Mouse (Mus musculus): ENCODE results near the gene Ndufaf8. TPM values are rescaled to one million over a fixed set of nuclear protein-coding genes. Genes with fewer than 3 reads are reported as not detected.

Ndufaf8 gene
- polyA plus RNA-seq, 1 experiment from 2014 or later = 51.4 TPM

- H3K4me1 ChIP-seq = no peaks in the 10 kb centered on the region
- H3K27me3 ChIP-seq (replicated peaks) = no peaks in the 10 kb centered on the region
- H3K4me2 ChIP-seq = no peak overlapping the region
- no peaks in the 10 kb centered on the region for H3K9me3 ChIP-seq
- H3K4me3 ChIP-seq = no peak overlapping the region
- H3K36me3 ChIP-seq (replicated peaks) = peaks cover 39% of the 10 kb centered on the region; the same call in 1 of the 2 replicates
- ATAC-seq (replicated peaks) = no peak
- WGBS = 57% methylated on average over 17 of the region's 17 CpGs
- no peak overlapping the region for H3K9ac ChIP-seq
- H3K27ac ChIP-seq = no peak overlapping the region
Observed at GRCm38 (mm10) chr11:120067834-120068233, 30.9 kb upstream of the Ndufaf8 start.

- H3K4me1 ChIP-seq = no peaks in the 10 kb centered on the region
- no peak overlapping the region for H3K4me3 ChIP-seq
- WGBS = 50% methylated on average over 11 of the region's 11 CpGs
- H3K4me2 ChIP-seq = no peak overlapping the region
- H3K9me3 ChIP-seq = no peaks in the 10 kb centered on the region
- no peak overlapping the region for H3K9ac ChIP-seq
- H3K27me3 ChIP-seq (replicated peaks) = no peaks in the 10 kb centered on the region
- H3K36me3 ChIP-seq (replicated peaks) = peaks cover 39% of the 10 kb centered on the region; the same call in 1 of the 2 replicates
- no peak overlapping the region for H3K27ac ChIP-seq
- no peak for ATAC-seq (replicated peaks)
Observed at GRCm38 (mm10) chr11:120069261-120069660, 29.5 kb upstream of the Ndufaf8 start.

- Histone ChIP-seq H3K36me3 (replicated peaks) (peaks cover 37% of the 10 kb centered on the region), H3K9me3 (no peaks in the 10 kb centered on the region), H3K4me3 (no peak overlapping the region), H3K27me3 (replicated peaks) (no peaks in the 10 kb centered on the region), H3K27ac (no peak overlapping the region), H3K9ac (no peak overlapping the region), H3K4me2 (no peak overlapping the region), H3K4me1 (no peaks in the 10 kb centered on the region)
- WGBS = 90% methylated on average over 27 of the region's 27 CpGs
- ATAC-seq (replicated peaks) = no peak
Observed at GRCm38 (mm10) chr11:120070286-120070930, 28.3 kb upstream of the Ndufaf8 start.

DNA sequence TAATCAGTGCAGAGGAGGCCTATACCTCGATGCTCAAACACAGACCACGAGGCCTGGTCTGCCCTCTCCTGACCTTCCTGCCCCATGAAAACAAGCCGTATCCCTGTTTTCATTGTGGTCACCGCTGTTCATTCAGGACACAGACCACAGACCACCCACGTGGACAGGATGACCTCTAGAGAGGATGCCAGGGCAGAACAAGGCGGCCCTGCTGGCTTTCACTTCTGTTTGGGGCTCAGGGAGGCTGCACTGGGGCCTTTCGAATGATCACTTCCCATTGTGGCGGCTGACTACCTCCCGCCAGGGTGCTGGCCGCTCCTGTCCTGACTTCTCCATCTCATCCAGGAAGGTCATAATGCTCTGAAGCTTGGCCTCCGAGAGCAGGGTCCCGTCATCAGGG lies 27.7 kb upstream of the Ndufaf8 start:
- H3K27ac ChIP-seq = no peak overlapping the region
- H3K4me3 ChIP-seq = no peak overlapping the region
- no peaks in the 10 kb centered on the region for H3K4me1 ChIP-seq
- no peaks in the 10 kb centered on the region for H3K27me3 ChIP-seq (replicated peaks)
- no peaks in the 10 kb centered on the region for H3K9me3 ChIP-seq
- no peak for ATAC-seq (replicated peaks)
- peaks cover 40% of the 10 kb centered on the region for H3K36me3 ChIP-seq (replicated peaks)
- 38% methylated on average over 12 of the region's 12 CpGs for WGBS
- no peak overlapping the region for H3K4me2 ChIP-seq
- no peak overlapping the region for H3K9ac ChIP-seq

- Histone ChIP-seq H3K4me1 (no peaks in the 10 kb centered on the region), H3K9me3 (no peaks in the 10 kb centered on the region), H3K27ac (no peak overlapping the region), H3K36me3 (replicated peaks) (peaks cover 38% of the 10 kb centered on the region), H3K4me3 (no peak overlapping the region), H3K4me2 (no peak overlapping the region), H3K27me3 (replicated peaks) (no peaks in the 10 kb centered on the region), H3K9ac (no peak overlapping the region)
- WGBS = 87% methylated on average over 7 of the region's 7 CpGs
- no peak for ATAC-seq (replicated peaks)
Observed at GRCm38 (mm10) chr11:120071731-120072320, 26.9 kb upstream of the Ndufaf8 start.

DNA sequence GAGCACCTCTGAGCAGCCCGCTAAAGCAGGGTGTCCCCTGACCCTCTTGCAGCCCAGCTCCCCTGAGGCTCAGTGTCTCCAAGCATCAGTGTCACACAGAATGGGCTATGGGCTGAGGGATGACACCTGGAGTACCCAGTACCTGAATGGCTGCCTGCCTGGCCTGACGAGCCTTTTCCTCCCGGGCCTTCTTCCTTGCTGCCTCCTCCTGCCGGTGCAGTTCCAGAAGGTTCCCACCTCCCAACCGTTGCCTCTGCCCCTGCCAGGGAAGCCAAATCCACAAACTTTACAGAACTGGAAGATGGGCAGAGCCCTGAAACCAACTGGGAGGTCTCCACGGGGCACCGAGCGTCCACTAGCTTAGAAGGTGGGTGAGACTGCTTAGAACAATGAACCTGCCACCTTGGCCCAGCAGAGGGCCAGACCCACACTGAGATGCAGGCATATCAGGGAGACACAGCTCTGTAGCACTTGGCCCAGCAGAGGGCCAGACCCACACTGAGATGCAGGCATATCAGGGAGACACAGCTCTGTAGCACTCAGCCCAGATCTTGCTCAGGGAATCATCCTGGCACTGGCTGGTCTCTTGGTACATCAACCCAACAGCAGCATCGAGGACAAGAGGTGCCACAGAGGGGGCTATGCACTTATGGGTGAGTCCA lies 25.6 kb upstream of the Ndufaf8 start:
- H3K4me3 ChIP-seq = no peak overlapping the region
- no peak for ATAC-seq (replicated peaks)
- H3K9me3 ChIP-seq = no peaks in the 10 kb centered on the region
- no peaks in the 10 kb centered on the region for H3K27me3 ChIP-seq (replicated peaks)
- no peak overlapping the region for H3K4me2 ChIP-seq
- H3K4me1 ChIP-seq = no peaks in the 10 kb centered on the region
- no peak overlapping the region for H3K9ac ChIP-seq
- 91% methylated on average over 9 of the region's 9 CpGs for WGBS
- peaks cover 39% of the 10 kb centered on the region for H3K36me3 ChIP-seq (replicated peaks)
- no peak overlapping the region for H3K27ac ChIP-seq

DNA sequence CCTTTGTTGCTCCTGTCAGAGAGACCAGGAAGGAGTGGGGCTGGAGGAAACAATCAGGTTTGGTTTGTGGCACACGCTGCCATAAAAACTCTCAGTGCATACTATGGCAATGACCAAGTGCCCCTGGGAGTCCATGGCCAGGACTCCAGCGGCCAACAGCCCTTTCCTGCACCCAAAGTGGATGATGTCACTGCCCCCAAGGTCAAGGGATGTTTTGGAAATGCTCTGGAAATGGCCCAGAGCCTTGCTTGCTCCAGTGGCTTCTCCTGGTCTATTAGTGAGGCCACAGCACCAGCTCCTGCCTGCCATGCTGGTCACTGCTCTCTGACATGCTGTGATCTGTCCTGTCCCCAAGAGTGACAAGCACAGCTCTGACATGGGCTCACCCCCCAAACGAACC lies 22.5 kb upstream of the Ndufaf8 start:
- peaks cover 37% of the 10 kb centered on the region for H3K36me3 ChIP-seq (replicated peaks)
- H3K27me3 ChIP-seq (replicated peaks) = no peaks in the 10 kb centered on the region
- no peaks in the 10 kb centered on the region for H3K9me3 ChIP-seq
- no peaks in the 10 kb centered on the region for H3K4me1 ChIP-seq
- no peak for ATAC-seq (replicated peaks)
- WGBS = 88% methylated on average over 3 of the region's 3 CpGs
- no peak overlapping the region for H3K4me2 ChIP-seq
- H3K9ac ChIP-seq = no peak overlapping the region
- no peak overlapping the region for H3K27ac ChIP-seq
- no peak overlapping the region for H3K4me3 ChIP-seq

DNA sequence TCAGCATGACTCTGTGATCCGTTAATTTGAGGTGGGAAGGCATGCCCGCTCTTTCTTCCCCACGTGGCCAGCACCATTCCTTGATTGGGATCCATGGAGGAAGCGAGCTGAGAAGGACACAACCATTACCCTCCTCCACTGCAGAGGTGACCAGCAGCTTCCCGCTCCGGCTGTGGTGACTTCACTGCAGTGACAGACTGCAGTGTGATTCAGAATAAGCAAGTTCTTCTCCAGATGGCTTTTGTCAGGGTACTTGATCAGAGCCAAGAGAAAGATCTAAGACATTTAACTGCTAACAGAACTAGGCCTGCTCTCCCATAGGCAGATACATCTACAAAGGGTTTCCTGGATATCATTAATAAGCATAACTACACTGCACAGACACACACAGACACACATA lies 18.4 kb upstream of the Ndufaf8 start:
- WGBS = 94% methylated on average over 6 of the region's 6 CpGs
- Histone ChIP-seq H3K4me3 (no peak overlapping the region), H3K9me3 (no peaks in the 10 kb centered on the region), H3K27ac (no peak overlapping the region), H3K4me2 (no peak overlapping the region), H3K36me3 (replicated peaks) (peaks cover 30% of the 10 kb centered on the region; the same call in 1 of the 2 replicates), H3K27me3 (replicated peaks) (no peaks in the 10 kb centered on the region), H3K4me1 (peaks cover 4% of the 10 kb centered on the region), H3K9ac (no peak overlapping the region)
- ATAC-seq (replicated peaks) = no peak

GRCm38 (mm10) chr11:120085891-120086627 lies 12.7 kb upstream of the Ndufaf8 start:
- Histone ChIP-seq H3K4me2 (peak overlapping the region; percentile 70), H3K4me3 (peak overlapping the region; percentile 86), H3K27ac (peak overlapping the region; percentile 89), H3K4me1 (peaks cover 18% of the 10 kb centered on the region), H3K9ac (peak overlapping the region; percentile 98), H3K36me3 (replicated peaks) (peaks cover 15% of the 10 kb centered on the region; the same call in 1 of the 2 replicates), H3K9me3 (no peaks in the 10 kb centered on the region), H3K27me3 (replicated peaks) (no peaks in the 10 kb centered on the region)
- under 1% methylated on average over 25 of the region's 25 CpGs for WGBS
- peak; percentile 25 for ATAC-seq (replicated peaks)

GRCm38 (mm10) chr11:120086702-120087152 lies 12.0 kb upstream of the Ndufaf8 start, which contains the start of gene Cep131:
Cep131 (minus strand) TSS chr11:120086827.
- peak within 1 kb of the TSS; percentile 98 for H3K9ac ChIP-seq
- peak; percentile 99 for ATAC-seq (replicated peaks)
- H3K9me3 ChIP-seq = no peaks in the 10 kb centered on the region
- H3K4me2 ChIP-seq = peak within 1 kb of the TSS; percentile 70
- H3K4me3 ChIP-seq = peak within 1 kb of the TSS; percentile 86
- peaks cover 17% of the 10 kb centered on the region; the same call in 1 of the 2 replicates for H3K36me3 ChIP-seq (replicated peaks)
- 0% methylated on average over 42 of the region's 42 CpGs for WGBS
- no peaks in the 10 kb centered on the region for H3K27me3 ChIP-seq (replicated peaks)
- H3K27ac ChIP-seq = peak within 1 kb of the TSS; percentile 89
- peaks cover 18% of the 10 kb centered on the region for H3K4me1 ChIP-seq

DNA sequence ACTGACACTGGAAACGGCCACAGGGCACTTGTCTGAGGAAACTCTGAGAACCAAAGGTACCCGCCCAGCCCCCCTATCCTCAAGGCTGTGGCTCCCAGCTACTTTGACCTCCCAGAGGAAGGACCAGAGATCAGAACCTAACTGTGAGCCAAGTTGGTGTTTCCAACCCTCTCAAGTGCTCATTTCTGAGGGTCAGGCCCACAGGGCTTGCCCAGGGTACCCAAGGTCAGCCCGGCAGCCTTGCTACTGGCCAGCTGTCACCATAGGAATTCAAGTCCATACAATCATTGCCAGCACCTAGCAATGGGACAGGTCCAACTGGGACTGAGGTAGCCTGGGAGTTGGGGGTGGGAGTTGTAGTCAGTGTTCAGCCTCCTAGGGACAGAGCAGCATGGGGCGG lies 8.1 kb upstream of the Ndufaf8 start:
- Histone ChIP-seq H3K36me3 (replicated peaks) (peaks cover 26% of the 10 kb centered on the region; the same call in 1 of the 2 replicates), H3K4me3 (no peak overlapping the region), H3K4me2 (no peak overlapping the region), H3K9me3 (no peaks in the 10 kb centered on the region), H3K4me1 (peaks cover 10% of the 10 kb centered on the region), H3K9ac (no peak overlapping the region), H3K27ac (no peak overlapping the region), H3K27me3 (replicated peaks) (no peaks in the 10 kb centered on the region)
- WGBS = 95% methylated on average over 4 of the region's 4 CpGs
- no peak for ATAC-seq (replicated peaks)
